ENCODE assay signal across 20 mouse cellular contexts in genomic region chr5:103481222-103481621, GRCm38 (mm10). TPM values are rescaled to one million over a fixed set of nuclear protein-coding genes. Genes with fewer than 3 reads are reported as not detected.
A peak's percentile ranks its signal among the peaks of the same experiment; 100 is the strongest.
DNase-seq lines count a peak whose midpoint lies in the region; ATAC-seq lines count a peak whose summit lies in the region.
"Had no signal": no experiment of that assay in that cellular context is flagged by ENCODE, and none has a peak within 500 bp of the region (broad histone marks: within the 10 kb centered on the region; RNA-seq: fewer than 3 reads in every experiment).

No protein-coding gene starts in this region.

- H3K4me2 ChIP-seq in liver, embryonic 16.5 days (ENCODE audit: low read depth, low read length): no peak overlapping the region
- no peak overlapping the region for H3K4me2 ChIP-seq in intestine, embryonic 16.5 days (ENCODE audit: low read depth, low read length)
- H3K4me2 ChIP-seq: hindbrain, embryonic 13.5 days had no signal

- H3K4me1 ChIP-seq in liver, embryonic 16.5 days (ENCODE audit: control insufficient read depth, low read depth, low read length): no peaks in the 10 kb centered on the region; the same call in 1 of the 2 replicates
- H3K4me1 ChIP-seq in intestine, embryonic 16.5 days (ENCODE audit: control insufficient read depth, insufficient read depth, low read length): no peaks in the 10 kb centered on the region
- H3K4me1 ChIP-seq: hindbrain, embryonic 13.5 days had no signal

- no peaks in the 10 kb centered on the region for H3K9me3 ChIP-seq in liver, embryonic 16.5 days (replicated peaks; ENCODE audit: control insufficient read depth, low read length)
- no peaks in the 10 kb centered on the region for H3K9me3 ChIP-seq in intestine, embryonic 16.5 days (ENCODE audit: control insufficient read depth, low read length)
- H3K9me3 ChIP-seq: hindbrain, embryonic 13.5 days had no signal

- no peaks in the 10 kb centered on the region for H3K27me3 ChIP-seq in liver, embryonic 16.5 days (ENCODE audit: control insufficient read depth, insufficient read depth, low read depth, low read length)
- H3K27me3 ChIP-seq in intestine, embryonic 16.5 days (replicated peaks; ENCODE audit: control insufficient read depth, insufficient read depth, low read length): no peaks in the 10 kb centered on the region
- H3K27me3 ChIP-seq: hindbrain, embryonic 13.5 days had no signal

- DNase-seq in heart, adult 11 months: peak; percentile 28
- DNase-seq in heart, postnatal 25 days (ENCODE audit: low spot score): no peak
- peak; percentile 48 for DNase-seq in 416B (ENCODE audit: low read depth)
- no peak for DNase-seq in spleen, postnatal 14 days (ENCODE audit: low spot score in 2 of 2)
- no peak for DNase-seq in embryo, embryonic 11 days
- DNase-seq: adrenal gland, postnatal 14 days; cerebellum, adult 11-12 months; gastrocnemius, postnatal 14 days; kidney, adult 9 months; kidney, postnatal 25 days; left cerebral cortex, postnatal 4 days; lung, postnatal 10 days; thymus, postnatal 14 days had no signal

- 19% methylated on average over 2 of the region's 2 CpGs for whole genome bisulfite sequencing in liver, embryonic 16.5 days (ENCODE audit: insufficient replicate concordance)
- 89% methylated on average over 2 of the region's 2 CpGs for whole genome bisulfite sequencing in intestine, embryonic 16.5 days

- H3K27ac ChIP-seq in liver, embryonic 16.5 days (ENCODE audit: low read length): no peak overlapping the region
- H3K27ac ChIP-seq in intestine, embryonic 16.5 days (ENCODE audit: low read length): no peak overlapping the region
- H3K27ac ChIP-seq: hindbrain, embryonic 13.5 days had no signal

- no peak overlapping the region for H3K9ac ChIP-seq in liver, embryonic 16.5 days (ENCODE audit: low read depth, low read length)
- H3K9ac ChIP-seq in intestine, embryonic 16.5 days (ENCODE audit: low read depth, low read length): no peak overlapping the region
- H3K9ac ChIP-seq: hindbrain, embryonic 13.5 days had no signal

- no peak overlapping the region for H3K4me3 ChIP-seq in liver, embryonic 16.5 days (ENCODE audit: low read depth, low read length)
- no peak overlapping the region for H3K4me3 ChIP-seq in intestine, embryonic 16.5 days (ENCODE audit: low read length)
- H3K4me3 ChIP-seq: hindbrain, embryonic 13.5 days had no signal

- H3K36me3 ChIP-seq in liver, embryonic 16.5 days (ENCODE audit: control insufficient read depth, insufficient read depth): no peaks in the 10 kb centered on the region
- H3K36me3 ChIP-seq in intestine, embryonic 16.5 days (ENCODE audit: control insufficient read depth, insufficient read depth, low read length): no peaks in the 10 kb centered on the region
- H3K36me3 ChIP-seq: hindbrain, embryonic 13.5 days had no signal

- intact Hi-C loops in heart, postnatal 25 days (cut with DNase I): no loop called here

- peak; percentile 93 to 96 for ATAC-seq in hematopoietic stem cell, adult 5-6 weeks (replicated peaks in 1 of 2; ENCODE audit: insufficient read depth in 1 of 2, low FRiP score in 2 of 2, low TSS enrichment in 1 of 2, low read depth in 1 of 2, poor library complexity in 2 of 2, severe bottlenecking in 2 of 2)
- ATAC-seq in liver, embryonic 16.5 days (ENCODE audit: low read depth): peak; percentile 51; the same call in 1 of the 2 replicates
- no peak for ATAC-seq in intestine, embryonic 16.5 days
- ATAC-seq: CD4-positive, CD25-positive, alpha-beta regulatory T cell, adult 4 months; forebrain, embryonic 14.5 days; inflammation-experienced regulatory T-cells, adult 6 months had no signal

RNA-seq across cellular contexts. Expression of gene Ptpn13, which starts 56.2 kb away (rescaled TPM):
- 1 to 10 TPM; 6.1 to 6.6 TPM for total RNA-seq in heart, postnatal 25 days (2021)
- 1.1 and 1.6 TPM in 2 replicates for total RNA-seq in hematopoietic stem cell, adult 5-6 weeks (2017)
- polyA plus RNA-seq in liver, embryonic 16.5 days (2015; fragmentation: Nextera tagmentation; extraction: Ambion mirVana): 0.62 and 0.78 TPM in 2 replicates
- polyA plus RNA-seq in intestine, embryonic 16.5 days (2015; fragmentation: Nextera tagmentation; extraction: Ambion mirVana): 3.1 and 3.2 TPM in 2 replicates

Comparison
In these comparisons a context has a peak if more than half of its experiments do, and no peak if none do; other contexts are left out.
1. DNase-seq: peak in heart, adult 11 months (single experiment) and 416B (single experiment); none in heart, postnatal 25 days (single experiment), spleen, postnatal 14 days (0 of 2) and embryo, embryonic 11 days (single experiment).